ENCODE assay signal across 19 mouse cellular contexts in the genomic region with DNA sequence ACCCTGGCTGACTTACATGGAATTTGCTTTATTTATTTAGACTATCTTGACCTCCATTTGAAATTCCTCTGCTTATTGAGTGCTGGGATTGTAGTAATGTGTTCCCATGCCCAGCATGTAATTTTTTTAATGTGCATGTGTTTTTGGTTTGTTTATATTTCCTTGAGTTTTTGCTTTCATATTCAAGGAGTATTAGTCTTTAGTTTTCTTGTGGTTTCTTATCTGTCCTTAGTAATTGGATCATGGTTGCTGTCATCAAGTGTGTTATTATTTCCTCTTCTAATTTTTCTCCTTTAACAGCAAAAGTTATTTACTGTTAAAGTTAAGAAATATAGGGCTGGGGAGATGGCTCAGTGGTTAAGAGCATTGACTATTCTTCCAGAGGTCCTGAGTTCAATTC.
DNase-seq lines count a peak whose midpoint lies in the region; ATAC-seq and TF ChIP-seq lines count a peak whose summit lies in the region.
"Had no signal": no experiment of that assay in that cellular context is flagged by ENCODE, and none has a peak within 500 bp of the region (broad histone marks: within the 10 kb centered on the region; RNA-seq: fewer than 3 reads in every experiment).

No protein-coding gene starts in this region.

- DNase-seq in lung, embryonic 14.5 days, result peak; percentile 9
- no peak for DNase-seq in lung, adult 2 months
- DNase-seq in MEL (ENCODE audit: low read depth, low spot score), result peak; percentile 44
- no peak for DNase-seq in testis, postnatal 10 days (ENCODE audit: low spot score)
- DNase-seq: adrenal gland, adult 2 months; adrenal gland, adult 8-10 months; adrenal gland, postnatal 10 days; adrenal gland, postnatal 14 days; adrenal gland, postnatal 25 days; adrenal gland, postnatal 36 days; B cell, adult 2 months; cerebellum, adult 11 months; cerebellum, adult 11-12 months; cerebellum, adult 18-20 months; cerebellum, adult 2 months had no signal

- H3K4me2 ChIP-seq in lung, embryonic 14.5 days, result no peak overlapping the region

- H3K4me3 ChIP-seq in lung, embryonic 14.5 days (ENCODE audit: low read depth, low read length), result no peak overlapping the region
- no peak overlapping the region for H3K4me3 ChIP-seq in lung, adult 2 months (replicated peaks; ENCODE audit: extremely low read depth, low read depth, low read length)
- 0 out of 4 replicates have a peak overlapping the region, but pooled peaks of 1 of the 2 experiments have one; percentile 3 for H3K4me3 ChIP-seq in MEL (ENCODE audit: control insufficient read depth in 1 of 2, insufficient read depth in 1 of 2, low read depth in 2 of 2, low read length in 2 of 2)

- no peak overlapping the region for H3K9ac ChIP-seq in lung, embryonic 14.5 days
- no peak overlapping the region for H3K9ac ChIP-seq in MEL (ENCODE audit: control insufficient read depth, low read depth, low read length, poor library complexity, severe bottlenecking)

- ATAC-seq in lung, embryonic 14.5 days (ENCODE audit: insufficient read depth), result no peak
- ATAC-seq: activated CD4-positive, CD25-positive, alpha-beta regulatory T cell, adult 4 months; CD4-positive, CD25-positive, alpha-beta regulatory T cell, adult 4 months; Patski had no signal

- H3K79me2 ChIP-seq in MEL (ENCODE audit: control insufficient read depth, insufficient read depth, low read length, poor library complexity), result peaks cover 62% of the 10 kb centered on the region

- H3K9me3 ChIP-seq in lung, embryonic 14.5 days (ENCODE audit: low read depth, low read length), result no peaks in the 10 kb centered on the region
- H3K9me3 ChIP-seq in MEL (replicated peaks; ENCODE audit: insufficient read depth, low read length), result no peaks in the 10 kb centered on the region

- H3K27ac ChIP-seq in lung, embryonic 14.5 days (ENCODE audit: low read depth), result no peak overlapping the region
- no peak overlapping the region for H3K27ac ChIP-seq in MEL (ENCODE audit: control insufficient read depth, low read depth, low read length)

- peak; percentile 50 to 81 for TF ChIP-seq EP300 in MEL (IDR thresholded peaks at IDR 0.05; ENCODE audit: low read depth in 1 of 2, low read length in 2 of 2)

- no peak for TF ChIP-seq POLR2A in lung, adult 2 months (IDR thresholded peaks at IDR 0.05; ENCODE audit: borderline replicate concordance, extremely low read depth, low read depth, low read length)
- TF ChIP-seq POLR2A in MEL (IDR thresholded peaks at IDR 0.05; ENCODE audit: control insufficient read depth in 1 of 2, insufficient read depth in 1 of 2, low read depth in 1 of 2, low read length in 2 of 2, poor library complexity in 1 of 2), result no peak

- H3K4me1 ChIP-seq in lung, embryonic 14.5 days (ENCODE audit: insufficient read depth), result no peaks in the 10 kb centered on the region
- H3K4me1 ChIP-seq in lung, adult 2 months (ENCODE audit: control insufficient read depth, insufficient read depth, low read length), result no peaks in the 10 kb centered on the region; the same call in 1 of the 2 replicates
- peaks cover 10 to 44% of the 10 kb centered on the region in 2 experiments for H3K4me1 ChIP-seq in MEL (ENCODE audit: control insufficient read depth in 1 of 2, insufficient read depth in 2 of 2, low read length in 2 of 2)

- no peak for TF ChIP-seq CTCF in lung, embryonic 14.5 days (IDR thresholded peaks at IDR 0.05; ENCODE audit: low read depth)
- TF ChIP-seq CTCF in lung, adult 2 months (IDR thresholded peaks at IDR 0.05; ENCODE audit: insufficient read depth, low read length), result no peak
- no peak for TF ChIP-seq CTCF in MEL (IDR thresholded peaks at IDR 0.05 in 2 of 3, conservative IDR thresholded peaks at IDR 0.05 in 1 of 3; ENCODE audit: control insufficient read depth in 1 of 3, insufficient read depth in 1 of 3, low read depth in 2 of 3, low read length in 3 of 3, poor library complexity in 1 of 3, severe bottlenecking in 1 of 3)

- no peaks in the 10 kb centered on the region for H3K36me3 ChIP-seq in lung, embryonic 14.5 days (ENCODE audit: insufficient read depth)
- peaks cover 0 to 41% of the 10 kb centered on the region in 2 experiments; a peak in 2 of 4 replicates for H3K36me3 ChIP-seq in MEL (ENCODE audit: control insufficient read depth in 1 of 2, insufficient read depth in 2 of 2, low read length in 2 of 2)

- TF ChIP-seq RAD21 in MEL (IDR thresholded peaks at IDR 0.05; ENCODE audit: low read depth, low read length), result no peak

- H3K27me3 ChIP-seq in lung, embryonic 14.5 days (ENCODE audit: insufficient read depth, low read length), result no peaks in the 10 kb centered on the region
- no peaks in the 10 kb centered on the region for H3K27me3 ChIP-seq in MEL (ENCODE audit: control insufficient read depth in 1 of 2, insufficient read depth in 2 of 2, low read length in 2 of 2)
- H3K27me3 ChIP-seq: CH12.LX, Patski had no signal

TF ChIP-seq in MEL, 35 proteins besides CTCF, POLR2A, EP300 and RAD21:
- TF ChIP-seq CHD1 (IDR thresholded peaks at IDR 0.05; ENCODE audit: low read depth, low read length) (no peak), MEF2A (IDR thresholded peaks at IDR 0.05; ENCODE audit: extremely low read depth, insufficient replicate concordance, low read depth, low read length, poor library complexity, severe bottlenecking) (no peak), GABPA (IDR thresholded peaks at IDR 0.05; ENCODE audit: low read depth, low read length) (no peak), BHLHE40 (IDR thresholded peaks at IDR 0.05; ENCODE audit: borderline replicate concordance, low read depth, low read length) (no peak), ZMIZ1 (IDR thresholded peaks at IDR 0.05; ENCODE audit: low read depth, low read length) (no peak), MYC (IDR thresholded peaks at IDR 0.05; ENCODE audit: low read depth, low read length) (0 out of 2 replicates have a peak, but pooled peaks have one; percentile 60), POLR2AphosphoS5 (IDR thresholded peaks at IDR 0.05; ENCODE audit: borderline replicate concordance, low read depth, low read length) (no peak), TCF12 (IDR thresholded peaks at IDR 0.05; ENCODE audit: low read depth, low read length) (0 out of 2 replicates have a peak, but pooled peaks have one; percentile 7), USF1 (IDR thresholded peaks at IDR 0.05; ENCODE audit: low read depth, low read length) (no peak), KAT2A (conservative IDR thresholded peaks at IDR 0.05; ENCODE audit: low read depth, low read length) (no peak), ZKSCAN1 (IDR thresholded peaks at IDR 0.05; ENCODE audit: low read depth, low read length) (no peak), POLR2AphosphoS2 (IDR thresholded peaks at IDR 0.05; ENCODE audit: low read length) (no peak), ZNF384 (IDR thresholded peaks at IDR 0.05; ENCODE audit: low read depth, low read length) (no peak), MYB (IDR thresholded peaks at IDR 0.05; ENCODE audit: low read depth, low read length) (no peak), SMC3 (IDR thresholded peaks at IDR 0.05; ENCODE audit: low read depth, low read length) (no peak), SIN3A (IDR thresholded peaks at IDR 0.05; ENCODE audit: low read length) (peak; percentile 82), USF2 (IDR thresholded peaks at IDR 0.05; ENCODE audit: borderline replicate concordance in 1 of 2, insufficient read depth in 1 of 2, low read depth in 1 of 2, low read length in 2 of 2) (no peak), NELFE (IDR thresholded peaks at IDR 0.05; ENCODE audit: low read depth, low read length) (no peak), UBTF (IDR thresholded peaks at IDR 0.05; ENCODE audit: borderline replicate concordance, insufficient read depth, low read depth, low read length) (no peak), TBP (IDR thresholded peaks at IDR 0.05; ENCODE audit: low read depth, low read length) (0 out of 2 replicates have a peak, but pooled peaks have one; percentile 31), ETS1 (IDR thresholded peaks at IDR 0.05; ENCODE audit: low read depth, low read length) (peak; percentile 76), ELF1 (IDR thresholded peaks at IDR 0.05; ENCODE audit: low read depth, low read length) (no peak), MXI1 (IDR thresholded peaks at IDR 0.05; ENCODE audit: low read depth, low read length) (peak; percentile 50; the same call in 1 of the 2 replicates), MAFK (IDR thresholded peaks at IDR 0.05; ENCODE audit: borderline replicate concordance, low read depth, low read length) (no peak), MAX (IDR thresholded peaks at IDR 0.05; ENCODE audit: low read length) (peak; percentile 18; the same call in 1 of the 2 replicates), RCOR1 (IDR thresholded peaks at IDR 0.05; ENCODE audit: low read depth, low read length) (peak; percentile 47; the same call in 1 of the 2 replicates), CHD2 (IDR thresholded peaks at IDR 0.05; ENCODE audit: low read length) (no peak), NRF1 (IDR thresholded peaks at IDR 0.05; ENCODE audit: insufficient read depth, low read depth, low read length, poor library complexity, severe bottlenecking) (no peak), MAZ (IDR thresholded peaks at IDR 0.05; ENCODE audit: low read depth, low read length) (no peak), ZC3H11A (IDR thresholded peaks at IDR 0.05; ENCODE audit: low read depth, low read length) (no peak), JUND (IDR thresholded peaks at IDR 0.05; ENCODE audit: low read depth, low read length) (0 out of 2 replicates have a peak, but pooled peaks have one; percentile 26), E2F4 (IDR thresholded peaks at IDR 0.05; ENCODE audit: borderline replicate concordance, low read depth, low read length) (no peak), GATA1 (IDR thresholded peaks at IDR 0.05; ENCODE audit: low read depth, low read length) (peak; percentile 78), TAL1 (IDR thresholded peaks at IDR 0.05; ENCODE audit: low read length) (no peak), HCFC1 (IDR thresholded peaks at IDR 0.05; ENCODE audit: low read depth, low read length) (peak; percentile 20; the same call in 1 of the 2 replicates)

Comparison
In these comparisons a context has a peak if more than half of its experiments do, and no peak if none do; other contexts are left out.
1. DNase-seq: peak in lung, embryonic 14.5 days (single experiment) and MEL (single experiment); none in lung, adult 2 months (single experiment) and testis, postnatal 10 days (single experiment).